Mouse (Mus musculus) A20 (cell line): ENCODE data around the gene Atp2b2.

Source experiments
- DNase-seq: peaks from one replicate; pipeline ENCODE4 v3.0.0-alpha.2; 2011; ENCODE audit warnings: low read depth, low spot score

Gene Atp2b2

GRCm38 (mm10) chr6:114042332-114042731, at the start of gene Atp2b2:
TSS of gene Atp2b2 (minus strand) at chr6:114042613.
- DNase-seq = no peak

DNA sequence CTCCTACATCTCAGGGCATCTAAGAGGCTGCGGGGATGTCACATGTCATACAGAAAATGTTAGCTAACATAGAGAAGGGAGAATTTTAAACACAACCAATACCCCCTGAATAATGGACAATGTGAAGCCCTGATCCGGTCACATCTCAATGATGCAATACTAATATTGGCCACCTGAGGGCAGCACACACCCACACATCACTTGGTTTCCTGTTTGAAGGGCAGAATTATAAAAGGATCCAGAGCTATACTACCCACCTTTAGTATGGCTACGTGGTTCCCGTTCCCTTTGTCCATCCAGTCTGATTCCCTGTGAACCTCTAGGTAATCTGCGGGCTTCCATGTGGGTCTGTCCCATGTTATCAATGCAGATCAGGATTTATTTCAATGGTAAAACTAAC, 47.2 kb upstream of the Atp2b2 start:
- DNase-seq = peak; percentile 47

- peak; percentile 11 for DNase-seq
Observed at GRCm38 (mm10) chr6:114087106-114087505, 44.7 kb upstream of the Atp2b2 start.

DNA sequence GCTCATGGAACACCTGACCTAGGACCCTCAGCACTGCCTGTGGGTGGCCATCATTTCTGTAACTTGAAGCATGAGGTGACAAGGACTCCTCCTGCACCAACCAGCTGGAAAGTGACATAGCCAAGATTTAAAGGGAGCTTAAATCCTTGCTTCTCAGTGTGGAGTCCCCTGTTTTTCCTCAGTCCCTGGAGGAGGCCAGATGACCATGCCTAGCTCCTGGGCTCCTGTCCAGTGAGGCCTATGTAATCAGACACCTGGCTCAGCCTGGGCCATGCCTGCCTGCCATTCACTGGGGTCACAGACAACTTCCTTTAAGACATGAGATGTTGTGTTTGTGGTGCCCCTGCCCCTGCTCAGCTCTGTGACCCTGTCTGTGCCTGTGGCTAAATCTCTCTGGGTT, 36.1 kb upstream of the Atp2b2 start:
- DNase-seq = no peak

DNA sequence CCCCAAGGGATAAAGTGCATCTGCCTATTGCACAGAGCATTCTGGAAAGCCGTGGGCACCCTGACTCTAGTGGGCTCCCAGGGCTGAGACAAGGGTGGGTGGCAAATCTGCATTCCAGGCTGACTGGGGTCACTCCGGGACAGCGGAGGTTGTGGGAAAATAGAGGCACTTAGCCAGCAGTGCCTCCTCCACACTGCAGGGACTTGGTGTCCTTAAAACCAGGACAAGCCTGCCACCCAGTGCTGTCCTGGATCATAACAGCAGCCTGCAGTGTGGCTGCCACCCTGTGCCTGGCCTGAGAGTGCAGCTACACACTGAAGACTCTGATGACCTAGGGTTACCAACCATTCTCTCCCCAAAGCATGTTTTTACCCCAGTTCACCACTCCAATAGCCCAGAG, 34.1 kb upstream of the Atp2b2 start:
- DNase-seq = peak; percentile 10

GRCm38 (mm10) chr6:114076061-114076460, 33.6 kb upstream of the Atp2b2 start:
- DNase-seq = no peak

DNA sequence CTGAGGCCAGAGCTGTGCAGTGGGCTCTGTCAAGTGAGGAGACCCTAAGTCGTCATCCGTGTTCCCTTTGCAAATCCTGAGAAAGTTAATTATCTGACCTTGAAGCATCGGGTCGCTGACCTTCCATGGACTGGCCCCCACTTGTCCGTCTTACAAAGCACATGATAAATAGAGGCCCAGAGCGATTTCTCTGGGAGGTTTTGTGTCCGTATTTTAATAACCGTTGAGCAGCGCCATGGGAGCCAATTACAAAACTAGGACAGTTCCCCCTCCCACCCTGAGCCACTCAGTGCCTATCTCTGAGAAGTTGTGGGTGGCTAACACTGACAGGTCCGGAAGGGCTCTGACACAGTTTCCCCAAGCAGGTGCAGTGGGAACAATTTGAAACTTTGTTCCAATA, 32.5 kb upstream of the Atp2b2 start:
- no peak for DNase-seq

- no peak for DNase-seq
Observed at GRCm38 (mm10) chr6:114074256-114074655, 31.8 kb upstream of the Atp2b2 start.

GRCm38 (mm10) chr6:114071564-114071963, 29.2 kb upstream of the Atp2b2 start:
- peak; percentile 52 for DNase-seq

- DNase-seq = no peak
Observed at GRCm38 (mm10) chr6:114063100-114063499, 20.7 kb upstream of the Atp2b2 start.

GRCm38 (mm10) chr6:114062688-114063087, 20.3 kb upstream of the Atp2b2 start:
- no peak for DNase-seq

GRCm38 (mm10) chr6:114059206-114059605, 16.8 kb upstream of the Atp2b2 start:
- DNase-seq = no peak

- no peak for DNase-seq
Observed at GRCm38 (mm10) chr6:114058030-114058808, 15.8 kb upstream of the Atp2b2 start.

DNA sequence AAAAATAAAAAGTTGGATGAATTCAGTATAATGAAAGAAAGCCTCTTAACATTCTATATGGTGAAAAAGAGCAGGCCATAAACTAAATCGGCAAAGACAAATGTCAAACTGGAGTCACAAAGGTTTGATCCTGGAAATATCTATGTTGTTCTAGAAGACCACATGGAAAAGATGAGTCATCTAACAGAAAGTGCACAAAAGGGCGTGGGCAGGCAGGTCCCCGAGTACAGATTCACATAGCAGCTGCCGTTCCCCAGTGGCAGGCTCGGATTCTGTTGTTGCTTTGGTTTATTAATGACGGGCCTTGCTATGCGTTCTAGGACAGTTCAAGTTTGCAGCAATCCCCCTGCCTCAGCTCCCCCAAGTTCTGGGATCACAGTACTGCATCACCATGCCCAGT, 12.9 kb upstream of the Atp2b2 start:
- DNase-seq = no peak

GRCm38 (mm10) chr6:114044962-114045361, 2.5 kb upstream of the Atp2b2 start:
- no peak for DNase-seq

- DNase-seq = no peak
Observed at GRCm38 (mm10) chr6:114042836-114043235, 423 bp upstream of the Atp2b2 start.

DNA sequence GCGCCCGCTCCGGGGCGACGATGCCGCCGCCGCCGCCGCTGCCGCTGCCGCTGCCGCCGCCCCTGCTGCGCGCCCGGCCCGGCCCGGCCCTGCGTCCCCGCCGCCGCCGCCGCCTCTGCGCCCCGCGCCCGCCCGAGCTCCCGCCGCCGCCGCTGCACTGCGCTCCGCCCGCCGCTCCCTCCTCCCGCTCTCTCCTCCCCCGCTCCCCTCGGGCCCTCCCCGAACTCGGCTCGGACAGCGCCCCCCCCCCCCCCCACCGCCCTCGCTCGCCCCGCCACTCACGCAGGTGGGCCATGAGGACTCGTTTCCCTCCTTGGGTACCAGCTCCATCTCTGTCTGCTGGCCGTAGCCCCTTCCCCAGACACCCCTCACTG, 515 bp downstream of the Atp2b2 start:
- DNase-seq = no peak

DNA sequence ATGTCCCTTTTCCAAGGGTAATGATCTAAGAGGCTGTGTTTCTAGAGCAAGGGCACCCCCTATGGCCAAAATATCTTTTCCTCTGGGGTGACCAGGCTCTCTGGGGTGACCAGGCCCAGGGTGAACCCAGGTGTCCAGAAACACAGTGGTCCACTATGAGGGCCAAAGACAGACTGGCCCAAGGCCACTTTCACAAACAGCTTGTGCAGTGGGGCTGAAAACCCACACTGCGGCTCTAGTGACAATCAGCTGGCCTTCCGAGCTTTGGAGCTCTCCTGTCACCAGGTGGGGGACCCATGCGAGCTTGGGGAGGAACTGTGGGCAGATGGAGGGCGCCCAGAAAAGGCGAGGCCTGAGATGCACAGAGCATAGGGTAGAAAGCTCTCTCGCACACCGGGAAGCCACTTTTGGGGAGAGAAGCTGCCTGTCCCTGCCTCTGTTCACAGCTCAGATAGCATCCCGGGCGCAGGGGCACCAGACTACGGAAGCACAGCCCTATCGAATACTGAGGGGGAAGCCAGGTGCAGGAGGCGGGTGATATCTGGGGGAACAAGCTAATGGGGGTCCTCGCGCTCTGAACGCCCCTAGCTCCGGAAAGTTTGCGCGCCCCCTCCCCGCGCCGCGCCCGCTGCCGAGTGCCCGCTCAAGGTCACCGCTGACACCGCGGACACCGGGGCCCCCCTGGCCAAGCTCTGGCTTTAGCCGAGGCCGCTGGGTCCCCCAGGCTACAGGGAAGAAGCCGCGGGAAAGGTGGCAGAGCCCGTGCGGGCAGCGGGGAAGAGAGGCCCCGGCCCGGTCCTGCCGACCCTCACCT, 1.1 kb downstream of the Atp2b2 start:
- no peak for DNase-seq

DNA sequence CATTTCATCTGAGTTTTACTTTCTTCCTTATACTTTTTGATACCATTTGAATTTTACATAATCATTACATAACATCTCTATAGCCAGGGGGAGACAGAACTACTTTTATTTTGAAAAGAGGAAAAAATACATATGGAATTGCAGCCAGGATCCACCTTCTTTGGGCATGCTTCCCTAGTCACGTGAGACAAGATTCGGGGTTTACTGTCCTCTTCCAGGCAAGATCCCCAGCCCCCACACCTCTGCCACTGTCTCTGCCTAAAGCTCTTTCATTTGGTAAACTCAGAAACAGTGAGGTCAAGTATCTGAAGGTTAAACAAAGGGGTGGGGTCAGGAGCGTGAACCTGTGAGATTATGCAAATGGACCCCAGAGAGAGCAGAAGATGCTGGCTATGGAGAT, 6.7 kb downstream of the Atp2b2 start:
- no peak for DNase-seq

DNA sequence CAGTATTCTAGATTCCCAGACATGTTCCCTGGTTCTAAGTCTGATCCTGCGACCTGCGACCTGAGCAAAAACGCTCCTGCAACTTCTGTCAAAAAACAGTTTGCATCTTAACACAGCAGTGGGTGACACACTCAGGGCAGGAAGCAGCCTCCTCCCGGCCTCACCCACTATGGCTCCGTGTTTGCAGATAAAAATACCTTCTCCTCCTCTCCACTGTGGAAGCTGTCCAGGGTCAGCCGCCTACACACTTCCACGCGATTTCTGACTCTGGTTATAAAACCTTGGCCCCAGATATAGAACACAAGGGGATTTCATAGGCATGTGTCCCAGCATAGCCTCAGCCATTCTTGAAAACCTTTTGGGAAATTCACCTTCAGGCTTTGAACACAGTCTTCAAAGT, 9.6 kb downstream of the Atp2b2 start:
- DNase-seq = no peak

GRCm38 (mm10) chr6:114023794-114024193, 18.6 kb downstream of the Atp2b2 start:
- no peak for DNase-seq

DNA sequence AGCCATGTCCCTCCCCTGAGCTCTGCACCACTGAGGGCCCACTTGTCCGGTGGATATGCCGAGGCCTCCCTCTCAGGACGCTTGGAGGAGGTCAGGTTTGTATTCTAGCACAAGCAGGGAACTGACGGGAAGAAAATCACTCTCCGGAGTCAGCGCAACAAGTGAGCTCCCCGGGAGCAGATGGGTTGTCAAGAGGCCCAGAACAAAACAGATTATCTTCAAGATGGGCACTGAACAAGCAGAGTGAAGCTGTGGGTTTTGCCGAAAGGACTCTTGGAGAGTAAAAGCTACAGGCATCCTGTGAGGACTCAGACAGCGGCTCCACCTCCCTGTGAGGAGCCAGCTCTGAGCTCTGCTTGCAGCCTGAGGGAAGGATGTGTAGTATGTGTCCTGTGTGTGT, 20.3 kb downstream of the Atp2b2 start:
- no peak for DNase-seq

- DNase-seq = no peak
Observed at GRCm38 (mm10) chr6:114013801-114014200, 28.6 kb downstream of the Atp2b2 start.
